Mouse (Mus musculus) lung, postnatal 14 days (tissue): Measurements from ENCODE around the gene Nudt17.
"Not testable (repeated sequence)": the region's sequence is repeated elsewhere in the genome, so short reads cannot be mapped to it uniquely, and the experiment has no call there.

ENCODE experiments used
- DNase-seq: peaks from one replicate; pipeline ENCODE4 v3.0.0; 2021

The Nudt17 gene

DNA sequence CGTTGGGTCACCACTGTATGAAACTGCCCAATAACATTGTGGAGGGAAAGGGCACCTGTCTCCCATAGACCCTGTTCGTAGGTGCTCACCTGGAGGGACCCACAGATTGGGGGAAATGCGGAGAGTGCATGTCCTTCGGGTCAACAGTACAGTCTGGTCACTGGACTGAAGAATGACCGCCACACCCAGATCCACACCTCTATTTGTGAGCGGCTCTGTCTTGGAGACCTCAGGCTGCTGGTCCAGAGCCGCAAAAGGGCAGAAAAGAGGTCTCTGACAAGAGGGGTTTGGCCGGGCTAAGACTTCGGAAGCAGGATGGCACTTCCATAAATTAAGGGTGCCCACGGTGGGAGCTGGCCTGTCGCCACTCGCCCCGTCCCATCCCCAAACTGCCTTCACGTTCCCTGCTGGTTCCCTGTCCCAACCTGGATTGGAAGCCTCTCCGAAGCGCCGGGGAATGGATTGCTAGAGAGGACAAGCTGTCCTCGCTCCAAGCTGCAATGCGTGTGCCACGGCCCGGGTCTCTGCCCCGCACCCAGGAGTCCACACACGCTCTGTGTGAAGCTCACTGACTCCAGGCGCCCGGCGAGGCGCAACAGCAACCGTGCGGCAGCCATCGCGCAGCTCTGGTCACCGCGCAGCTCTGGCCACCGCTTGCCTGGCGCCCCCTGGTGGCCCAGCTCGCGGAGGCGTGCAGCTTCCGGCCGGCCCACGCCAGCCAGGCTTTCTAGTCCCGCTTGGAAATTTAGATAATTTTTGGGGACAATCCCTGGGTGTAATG lies at the start of gene Nudt17:
Gene Nudt17 (minus strand): TSS at position 660 of the 781 bp plus-strand sequence.
- DNase-seq: peak; percentile 84

DNA sequence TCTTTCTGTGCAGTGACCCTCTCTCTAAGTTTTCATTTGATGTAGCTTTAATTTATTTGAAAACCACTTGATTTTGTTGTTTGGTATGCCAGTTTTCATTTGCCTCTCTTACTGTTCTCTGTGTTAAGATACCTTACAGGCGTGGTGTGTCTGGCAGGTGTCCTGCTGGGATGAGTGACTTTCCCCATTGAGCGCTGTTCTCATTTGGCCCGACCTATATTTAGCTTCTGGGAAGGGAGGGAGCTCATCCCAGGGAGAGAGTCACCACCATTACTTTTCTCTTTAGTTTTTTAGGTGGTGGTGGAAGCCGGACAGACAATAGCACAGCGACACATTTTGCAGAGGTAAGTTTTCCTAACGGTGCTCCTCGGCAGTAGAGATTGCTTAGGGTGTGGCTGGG lies 49.3 kb upstream of the Nudt17 start:
- DNase-seq: no peak

DNA sequence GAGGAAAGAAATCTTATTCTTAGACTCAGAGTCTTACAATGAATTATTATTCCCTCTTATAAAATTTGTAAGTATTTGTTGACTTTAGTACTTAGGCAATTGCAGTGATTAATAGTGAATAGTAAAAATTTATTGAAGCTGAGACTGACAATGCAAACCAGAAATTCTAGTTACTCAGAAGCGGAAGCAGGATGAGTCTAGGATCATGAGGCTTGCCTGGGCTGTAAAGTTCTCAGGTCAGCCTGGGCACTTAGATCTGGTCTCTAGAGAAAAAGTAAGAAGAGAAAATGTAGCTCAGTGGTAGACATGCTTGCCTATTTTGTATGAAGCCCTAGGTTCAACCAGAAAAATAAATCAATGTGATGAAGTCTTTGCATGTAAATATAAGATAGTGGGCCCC lies 47.6 kb upstream of the Nudt17 start:
- DNase-seq: no peak

DNA sequence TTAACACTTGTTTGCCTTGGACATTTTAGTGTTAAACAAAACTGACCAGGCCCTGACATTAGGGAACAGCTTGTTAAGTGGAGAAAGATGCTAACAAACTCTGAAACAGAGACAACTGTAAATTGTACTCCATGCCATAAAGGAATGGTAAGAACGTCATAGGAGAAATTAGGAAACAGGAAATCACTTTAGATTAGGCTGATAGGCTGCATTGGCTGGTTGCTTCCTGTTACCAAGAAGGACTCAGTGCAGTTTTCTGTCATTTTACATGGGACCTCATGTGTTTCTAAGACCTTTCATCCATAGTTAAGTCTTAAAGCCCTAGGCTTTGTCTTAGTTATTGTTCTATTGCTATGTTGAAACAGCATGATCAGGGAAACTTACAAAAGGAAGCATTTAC lies 38.5 kb upstream of the Nudt17 start:
- no peak for DNase-seq

DNA sequence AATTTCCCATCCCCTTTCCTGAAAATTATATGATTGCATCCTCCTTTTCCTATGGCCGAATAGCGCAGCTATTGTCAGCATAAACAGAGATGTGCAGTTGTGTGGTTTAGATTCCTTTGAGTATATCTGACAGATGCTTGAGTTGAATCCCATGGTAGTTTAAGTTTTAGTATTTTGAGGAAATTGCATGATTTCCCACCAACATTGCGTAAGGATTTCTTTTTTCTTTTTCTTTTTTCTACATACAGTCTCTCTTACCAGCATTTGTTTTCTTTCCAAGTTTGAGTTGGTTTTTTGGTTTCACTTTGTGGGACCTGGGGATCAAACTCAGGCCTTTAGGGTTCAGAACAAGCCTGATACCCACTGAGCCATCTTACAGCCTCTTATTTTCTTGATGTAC lies 36.0 kb upstream of the Nudt17 start:
- no peak for DNase-seq

DNA sequence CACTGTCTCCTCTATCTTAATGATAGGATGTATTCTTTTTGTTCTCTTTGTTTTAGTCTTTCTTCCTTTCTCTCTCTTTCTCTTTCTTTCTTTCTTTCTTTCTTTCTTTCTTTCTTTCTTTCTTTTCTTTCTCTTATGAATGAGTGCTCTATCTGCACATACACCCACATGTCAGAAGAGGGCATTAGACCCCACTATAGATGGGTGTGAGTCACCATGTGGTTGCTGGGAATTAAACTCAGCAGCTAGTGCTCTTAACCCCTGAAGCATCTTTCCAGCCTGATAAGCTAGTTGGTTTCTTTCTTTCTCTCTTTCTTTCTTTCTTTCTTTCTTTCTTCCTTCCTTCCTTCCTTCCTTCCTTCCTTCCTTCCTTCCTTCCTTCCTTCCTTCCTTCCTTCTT lies 31.9 kb upstream of the Nudt17 start:
- not testable (repeated sequence) for DNase-seq

DNA sequence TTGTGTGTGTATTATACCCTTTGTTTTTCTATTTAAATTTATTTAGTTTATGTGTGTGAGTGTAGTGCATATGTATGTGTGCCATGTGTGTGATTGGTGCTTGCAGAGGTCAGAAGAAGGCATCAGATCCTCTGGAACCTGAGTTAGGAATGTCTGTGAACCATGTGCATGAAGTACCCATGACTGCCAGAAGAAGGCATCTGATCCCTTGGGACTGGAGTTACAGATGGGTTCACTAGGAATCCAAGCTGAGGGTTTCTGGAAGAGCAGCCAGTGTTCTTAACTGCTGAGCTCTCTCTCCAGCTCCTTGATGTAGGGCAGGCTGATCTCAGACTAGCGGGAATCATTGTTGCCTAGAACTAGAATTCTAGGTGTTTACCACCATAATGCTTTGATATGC lies 29.6 kb upstream of the Nudt17 start:
- DNase-seq: no peak

DNA sequence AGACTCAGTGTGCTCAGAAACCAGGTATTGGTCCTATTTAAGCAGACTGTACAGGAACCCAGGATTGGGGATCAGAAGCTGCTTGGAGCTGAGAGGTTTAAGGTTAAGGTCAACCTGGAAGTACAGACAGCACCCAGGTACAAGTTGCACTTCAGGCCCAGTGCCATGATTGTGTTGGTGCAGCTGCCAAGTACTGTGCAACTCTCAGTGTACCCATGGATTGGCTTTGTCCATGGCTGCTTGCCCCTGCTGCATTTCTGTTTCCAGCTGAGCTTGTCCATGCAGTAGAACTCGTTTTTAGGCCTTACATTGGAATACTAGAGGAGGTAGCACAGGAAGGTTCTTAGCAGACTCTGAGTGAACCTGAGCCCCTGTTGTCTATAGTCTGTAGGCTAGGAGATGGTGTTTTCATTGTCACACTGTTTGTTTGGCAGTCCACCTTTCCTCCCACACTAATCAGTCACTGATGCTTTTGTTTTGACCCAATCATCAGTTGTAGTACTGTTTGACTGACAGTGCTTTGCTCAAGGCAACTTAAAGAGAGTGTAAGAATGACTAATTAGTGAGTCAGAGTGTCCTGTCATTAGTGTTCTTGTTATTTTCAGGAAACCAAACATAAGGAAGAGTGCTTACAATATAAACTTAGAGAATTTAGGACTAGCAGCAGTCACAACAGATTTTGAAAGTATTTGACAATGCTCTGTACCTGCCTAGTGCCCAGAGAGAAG lies 28.8 kb upstream of the Nudt17 start:
- DNase-seq: no peak

DNA sequence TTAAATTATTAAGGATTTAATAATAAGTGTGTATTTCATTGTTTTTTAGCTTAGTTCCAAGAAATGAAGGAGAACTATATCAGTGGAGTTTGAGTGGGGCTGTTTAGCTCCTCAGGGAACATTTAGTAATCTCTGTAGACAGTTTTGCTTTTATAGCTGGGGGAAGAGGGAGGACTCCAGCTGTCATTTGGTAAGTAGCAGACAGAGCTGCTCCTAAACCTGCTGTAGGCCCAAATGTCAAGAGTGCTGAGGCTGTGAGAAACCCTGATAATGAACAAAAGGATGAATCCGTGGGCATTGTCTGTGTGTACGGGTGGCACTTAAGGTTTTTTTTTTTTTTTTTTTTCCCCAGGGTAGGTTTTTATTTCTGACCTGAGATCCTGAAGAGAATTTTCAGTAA lies 26.8 kb upstream of the Nudt17 start:
- DNase-seq: no peak

DNA sequence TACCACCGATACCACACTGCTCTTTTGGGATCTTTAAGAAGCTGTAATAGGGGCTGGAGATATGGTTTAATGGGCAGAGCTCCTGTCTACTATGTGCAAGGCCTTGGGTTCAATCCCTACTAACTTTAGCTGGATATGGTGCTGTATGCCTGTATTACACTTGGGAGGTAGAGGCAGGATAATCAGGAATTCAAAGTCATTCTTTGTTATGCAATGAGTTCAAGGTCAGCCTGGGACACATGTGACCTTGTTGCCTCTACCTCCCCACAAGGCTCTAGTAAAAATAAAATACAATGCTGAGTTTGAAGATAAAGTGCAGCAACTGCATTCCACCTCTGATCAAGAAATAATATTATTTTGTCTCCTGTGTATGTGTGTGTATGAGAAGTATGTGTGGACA lies 25.6 kb upstream of the Nudt17 start:
- DNase-seq: no peak

DNA sequence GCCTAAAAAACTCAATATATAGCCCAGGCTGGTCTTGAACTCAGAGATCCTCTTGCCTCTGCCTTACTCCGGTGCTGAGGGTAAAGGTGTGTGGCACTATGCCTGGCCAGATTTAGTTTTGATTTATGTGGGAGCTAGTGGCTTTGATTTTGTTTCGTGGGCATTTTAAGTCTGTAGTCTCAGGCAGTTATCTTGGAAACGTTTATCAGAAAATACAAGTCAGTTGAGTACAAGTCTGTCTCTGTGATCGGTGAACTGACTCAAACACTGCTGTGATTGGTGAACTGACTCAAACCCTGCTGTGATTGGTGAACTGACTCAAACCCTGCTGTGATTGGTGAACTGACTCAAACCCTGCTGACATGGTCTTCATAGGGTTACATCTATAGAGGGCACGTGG lies 22.4 kb upstream of the Nudt17 start:
- no peak for DNase-seq

DNA sequence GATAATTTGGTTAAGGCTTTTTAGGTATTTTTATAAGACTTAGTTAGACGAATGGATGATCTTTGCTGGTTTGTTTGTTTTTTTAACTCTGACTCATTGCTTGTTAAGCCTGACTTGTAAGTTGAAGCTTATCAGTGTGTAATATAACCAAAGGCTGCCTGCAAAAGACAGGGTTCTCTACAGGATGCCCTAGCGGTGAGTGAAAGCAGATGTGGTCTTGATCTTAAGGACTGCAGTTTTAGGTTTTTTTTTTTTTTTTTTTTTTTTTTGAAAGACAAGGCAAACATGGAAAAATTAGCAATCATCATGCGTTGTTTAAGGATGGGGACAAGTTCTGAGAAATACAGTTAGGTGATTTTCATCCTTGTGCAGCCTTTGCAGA lies 21.0 kb upstream of the Nudt17 start:
- DNase-seq: no peak

DNA sequence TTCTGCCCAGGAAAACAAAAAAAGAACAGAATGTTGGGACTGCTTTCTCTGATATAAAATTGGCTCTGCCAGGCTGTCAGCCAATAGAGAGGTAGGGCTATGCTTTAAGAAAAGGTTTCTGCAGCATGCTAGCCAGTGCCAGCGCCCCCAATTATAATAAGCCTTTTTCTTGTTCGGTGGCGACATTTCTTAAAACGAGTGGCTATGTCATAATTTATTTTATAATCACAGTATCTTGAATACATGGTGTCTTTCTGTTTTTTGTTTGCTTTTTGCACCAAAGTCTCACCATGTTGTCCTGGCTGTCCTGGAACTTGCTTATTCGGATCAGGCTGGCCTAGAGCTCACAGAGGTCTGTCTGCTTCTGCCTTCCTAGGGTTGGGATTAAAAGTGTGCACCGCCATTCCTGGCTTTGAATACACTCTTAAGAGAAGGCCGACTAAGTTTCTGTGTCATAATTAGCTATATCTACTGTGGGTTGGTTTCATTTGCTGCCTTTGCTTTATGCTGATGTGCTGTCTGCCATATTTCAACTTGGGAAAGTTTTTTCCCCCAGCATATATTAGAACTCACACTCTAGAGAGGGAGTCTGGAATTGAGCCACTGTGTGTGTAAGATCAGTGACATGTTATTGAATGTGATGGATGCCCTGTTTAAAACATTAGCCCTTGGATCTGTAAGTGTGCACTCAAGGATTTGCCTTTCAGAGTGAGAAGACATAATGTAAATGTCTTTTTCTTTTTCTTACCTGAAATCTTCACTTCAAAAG lies 20.5 kb upstream of the Nudt17 start:
- no peak for DNase-seq

DNA sequence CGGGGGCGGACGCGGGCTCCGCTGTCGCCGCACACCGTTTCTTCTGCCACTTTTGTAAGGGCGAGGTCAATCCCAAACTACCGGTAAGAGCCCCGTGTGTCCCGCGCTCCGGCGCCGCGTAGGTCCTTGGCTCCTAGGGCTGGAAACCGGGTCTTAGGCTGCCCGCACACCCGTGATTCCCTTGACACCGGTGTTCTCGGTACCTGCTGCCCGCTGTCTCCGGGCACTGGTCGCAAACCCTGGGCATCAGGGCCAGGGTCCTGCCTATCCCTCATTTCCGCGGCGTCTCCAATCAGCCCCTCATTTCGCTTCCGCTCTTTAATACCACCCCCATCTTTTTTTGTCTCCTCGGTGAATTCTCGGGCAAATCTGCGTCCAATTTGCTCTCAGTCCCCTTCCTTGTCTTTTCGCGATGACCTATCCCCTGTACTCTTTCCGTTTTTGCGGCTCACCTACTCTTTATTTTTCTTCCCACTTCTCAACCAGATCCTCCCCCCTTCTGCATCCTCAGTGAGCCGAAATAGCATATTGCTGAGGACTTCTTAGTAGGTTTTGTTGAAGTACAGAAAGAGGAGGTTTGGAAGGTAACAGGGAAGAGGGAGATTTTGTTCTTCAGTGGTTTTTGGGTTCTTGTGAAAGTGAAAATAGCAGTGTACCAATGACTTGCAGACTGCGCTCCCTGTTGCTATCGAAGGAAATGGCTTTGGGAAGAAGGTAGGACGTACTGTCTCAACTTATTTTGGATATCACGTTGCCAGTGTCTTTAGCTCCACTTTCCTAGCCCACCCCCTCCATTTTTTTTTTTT lies 19.7 kb upstream of the Nudt17 start:
- DNase-seq: no peak

DNA sequence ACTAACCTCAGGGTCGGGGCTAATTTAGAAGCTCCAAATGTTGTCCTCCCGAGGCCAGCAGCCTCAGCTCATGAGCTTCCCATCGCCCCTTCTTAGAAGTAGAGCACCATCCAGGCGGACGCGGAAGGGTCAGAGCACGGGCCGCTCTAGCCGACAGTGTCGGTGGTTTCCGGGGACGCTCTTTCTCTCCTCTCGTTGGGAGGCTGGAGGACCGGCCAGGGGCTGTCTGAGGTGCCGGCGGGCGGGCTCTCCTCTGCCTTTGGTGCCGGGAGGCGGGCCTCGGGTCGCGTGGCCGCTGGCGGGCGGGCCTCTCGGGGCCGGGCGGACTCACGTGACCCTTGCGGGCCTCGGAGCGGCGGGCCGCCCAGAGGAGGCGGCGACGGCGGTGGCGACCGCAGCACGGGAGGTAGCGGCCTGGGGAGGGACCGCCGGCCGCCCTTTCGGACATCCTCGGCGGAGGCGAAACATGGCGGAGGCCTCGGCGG lies 19.0 kb upstream of the Nudt17 start, which contains the start of the genes Polr3c and Rnf115:
Gene Polr3c (minus strand): TSS at position 286 of the 485 bp plus-strand sequence.
Gene Rnf115 (plus strand): TSS at position 322 of the 485 bp plus-strand sequence.
- peak; percentile 95 for DNase-seq

DNA sequence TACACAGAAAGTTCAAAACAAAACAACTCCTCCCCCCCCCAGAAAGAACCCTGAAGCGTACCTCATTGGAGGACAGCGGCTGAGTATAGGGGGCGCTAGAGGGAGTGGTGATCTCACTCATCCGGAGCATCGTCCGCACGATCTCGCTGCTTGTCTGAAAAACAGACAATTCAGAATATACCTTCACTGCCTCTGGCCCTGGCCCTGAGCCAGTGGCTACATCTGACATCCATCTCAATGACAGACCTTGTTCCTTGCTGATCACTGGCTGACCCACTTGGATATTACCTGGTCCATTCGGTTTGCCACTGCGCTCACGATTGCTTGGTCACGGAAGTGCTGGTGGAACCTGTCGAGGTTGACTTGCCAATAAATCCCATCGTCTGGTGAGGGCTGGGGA lies 10.8 kb upstream of the Nudt17 start:
- DNase-seq: peak; percentile 44

DNA sequence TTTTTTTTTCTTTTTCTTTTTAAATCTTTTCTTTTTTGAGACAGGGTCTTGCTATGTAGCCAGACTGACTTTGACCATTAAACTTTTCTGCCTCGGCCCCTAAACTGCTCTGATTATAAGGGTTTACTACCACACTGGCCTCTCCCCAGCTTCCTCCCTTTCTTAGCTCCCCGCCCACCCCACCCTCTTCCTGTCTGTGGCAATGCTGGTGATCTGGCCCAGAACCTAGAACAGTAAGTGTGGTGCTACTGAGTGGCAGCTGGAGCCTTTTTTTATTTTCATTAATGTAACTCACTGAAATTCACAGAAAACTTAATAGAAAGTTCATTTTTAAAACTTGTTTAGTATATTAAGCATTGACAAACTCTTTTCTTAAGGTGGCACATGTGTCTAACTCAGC lies 7.5 kb upstream of the Nudt17 start:
- DNase-seq: peak; percentile 25

DNA sequence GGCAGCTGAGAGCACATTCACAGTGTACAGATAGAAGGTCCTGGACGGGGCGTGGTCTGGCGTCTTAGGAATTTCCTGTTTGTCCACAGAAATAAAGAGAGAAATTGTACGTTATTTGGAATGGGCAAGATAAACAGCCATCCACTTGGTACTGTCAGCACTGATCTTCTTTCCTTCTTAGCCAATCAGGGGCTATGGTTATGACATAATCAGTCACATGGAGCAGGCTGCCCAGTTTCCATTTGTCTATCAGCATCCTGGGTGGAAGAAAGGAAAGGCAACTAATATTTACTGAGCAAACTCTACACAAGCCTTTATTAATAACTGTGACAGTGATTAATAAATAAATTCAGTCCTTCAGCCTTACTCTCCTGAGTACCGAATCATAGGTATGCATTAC lies 5.9 kb upstream of the Nudt17 start:
- DNase-seq: no peak

DNA sequence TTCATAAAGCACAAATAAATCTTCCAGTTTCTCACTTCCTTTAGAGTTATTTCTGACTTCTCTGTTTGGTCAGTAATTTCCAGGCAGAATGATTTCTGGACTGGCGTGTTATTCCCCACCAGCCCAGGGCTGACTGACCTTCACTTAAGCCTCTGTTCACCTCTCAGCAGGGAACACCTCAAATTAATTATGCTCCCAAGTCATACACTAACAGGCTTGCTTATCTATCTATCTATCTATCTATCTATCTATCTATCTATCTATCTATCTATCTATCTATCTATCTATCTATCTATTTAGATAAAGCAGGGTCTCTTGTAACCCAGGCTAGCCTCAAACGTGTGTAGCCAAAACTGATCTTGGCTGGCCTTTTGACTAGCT lies 312 bp upstream of the Nudt17 start:
- no peak for DNase-seq

DNA sequence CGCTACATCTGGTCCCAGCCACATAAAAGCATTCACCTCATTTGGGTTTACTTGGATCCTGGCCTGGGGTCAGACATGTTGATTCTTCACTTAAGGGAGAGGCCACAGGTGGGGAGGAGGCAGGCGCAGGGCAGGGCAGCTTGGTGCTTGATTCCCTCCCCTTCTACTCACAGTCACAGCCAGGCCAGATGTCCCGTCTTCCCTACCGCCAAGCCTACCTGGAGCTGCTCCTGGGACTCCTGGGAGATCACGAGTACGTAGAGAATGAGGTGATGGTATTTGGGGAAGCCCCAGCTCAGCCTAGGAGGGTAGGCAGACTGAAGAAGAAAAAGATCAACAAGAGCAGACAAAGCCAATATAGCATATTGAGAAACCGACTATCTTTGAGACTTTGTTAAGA lies 1.4 kb downstream of the Nudt17 start:
- no peak for DNase-seq

DNA sequence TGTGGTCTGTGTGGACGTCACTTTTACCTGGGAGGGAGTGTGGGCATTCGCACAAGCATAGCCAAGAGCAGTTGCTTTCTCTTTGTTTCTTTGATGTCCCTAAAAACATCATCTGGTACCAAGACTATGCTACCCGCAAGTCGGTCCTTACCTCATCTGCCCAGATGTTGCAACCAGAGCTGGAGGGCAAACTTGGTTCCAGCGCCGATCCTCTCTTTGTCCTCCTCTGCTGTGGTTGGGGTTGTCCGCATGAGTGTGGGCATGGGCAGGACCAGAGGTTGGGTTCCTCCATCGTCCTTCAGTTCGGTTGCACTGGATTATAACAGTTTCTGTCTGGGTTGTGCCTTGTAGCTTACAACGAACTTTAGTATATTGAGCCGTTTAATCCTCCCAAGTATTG lies 2.1 kb downstream of the Nudt17 start:
- DNase-seq: no peak

DNA sequence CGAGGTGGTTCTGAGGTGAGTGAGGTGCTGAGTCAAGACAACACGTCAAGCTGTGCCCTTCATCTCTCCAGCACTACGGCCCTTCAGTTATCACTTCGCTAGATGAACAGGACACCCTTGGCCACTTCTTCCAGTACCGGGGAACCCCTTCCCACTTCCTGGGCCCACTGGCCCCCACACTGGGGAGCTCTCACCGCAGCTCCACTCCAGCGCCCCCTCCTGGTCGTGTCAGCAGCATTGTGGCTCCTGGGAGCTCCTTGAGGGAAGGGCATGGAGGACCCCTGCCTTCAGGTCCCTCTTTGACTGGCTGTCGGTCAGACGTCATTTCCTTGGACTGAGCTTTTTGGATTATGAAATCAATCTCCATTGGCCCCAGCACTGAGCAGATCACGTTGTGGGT lies 3.6 kb downstream of the Nudt17 start:
- DNase-seq: peak; percentile 28

DNA sequence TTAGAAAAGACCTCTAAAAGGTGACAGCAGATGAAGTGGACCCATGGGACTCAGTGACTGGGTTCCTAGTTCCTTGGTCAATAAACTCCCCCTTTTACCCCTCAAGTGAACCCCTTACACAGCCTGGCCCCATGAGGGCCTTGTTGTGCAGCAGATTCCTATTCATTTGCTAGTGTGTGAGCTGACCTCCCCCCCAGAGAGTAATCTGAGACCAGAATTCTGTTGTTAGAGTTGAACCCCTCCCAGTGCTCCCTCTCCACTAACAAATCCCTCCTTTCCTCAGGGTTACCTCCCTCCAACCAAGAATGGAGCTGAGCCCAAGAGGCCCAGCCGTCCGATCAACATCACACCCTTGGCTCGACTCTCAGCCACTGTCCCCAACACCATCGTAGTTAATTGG lies 7.4 kb downstream of the Nudt17 start:
- no peak for DNase-seq
